ENCODE assay signal across 9 mouse cellular contexts in the genomic region with DNA sequence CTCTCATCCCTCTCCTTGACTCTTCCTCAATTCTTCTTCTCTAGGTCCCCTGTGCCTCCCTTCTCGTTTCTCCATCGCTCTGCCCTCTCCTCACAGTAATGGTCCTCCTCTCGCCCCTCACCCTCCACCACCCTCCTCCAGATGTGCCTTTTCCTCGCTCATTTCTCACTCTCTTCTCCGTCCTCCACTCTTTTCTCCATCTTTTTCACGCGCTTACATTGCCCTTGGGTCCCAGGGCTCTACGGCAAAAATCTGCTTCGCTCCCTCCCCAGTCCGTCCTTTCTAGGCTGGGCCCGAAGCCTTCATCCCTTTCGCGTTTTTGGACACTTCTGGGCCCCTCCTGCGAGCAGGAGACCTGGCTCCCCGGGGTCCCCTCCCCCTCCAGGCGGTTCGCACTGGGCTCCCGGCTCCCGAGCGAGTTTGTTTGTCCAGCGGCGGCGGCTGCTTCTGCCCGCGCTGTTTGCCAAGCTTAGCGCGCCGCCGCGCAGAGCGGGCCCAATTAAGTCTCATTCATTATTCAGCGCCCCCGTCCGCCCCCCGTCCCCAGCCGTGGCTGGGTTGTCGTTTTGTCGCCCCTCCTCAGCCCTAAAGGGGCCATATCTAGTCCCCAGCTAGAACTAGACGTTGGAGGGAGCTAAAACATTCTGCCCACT. TPM values are rescaled to one million over a fixed set of nuclear protein-coding genes. Genes with fewer than 3 reads are reported as not detected.
A peak's percentile ranks its signal among the peaks of the same experiment; 100 is the strongest.
DNase-seq lines count a peak whose midpoint lies in the region; ATAC-seq lines count a peak whose summit lies in the region.
"Had no signal": no experiment of that assay in that cellular context is flagged by ENCODE, and none has a peak within 500 bp of the region (broad histone marks: within the 10 kb centered on the region; RNA-seq: fewer than 3 reads in every experiment).

No protein-coding gene starts in this region.

- peak overlapping the region; percentile 7; the same call in 1 of the 2 replicates for H3K9ac ChIP-seq in forebrain, embryonic 16.5 days (replicated peaks; ENCODE audit: low read depth, low read length)

- peak overlapping the region; percentile 34 for H3K4me3 ChIP-seq in forebrain, embryonic 16.5 days (replicated peaks; ENCODE audit: low read length)
- H3K4me3 ChIP-seq in midbrain, embryonic 10.5 days, result peak overlapping the region; percentile 55

- intact Hi-C loops in left cerebral cortex, postnatal 4 days (cut with DNase I), result no loop called here

- H3K9me3 ChIP-seq in forebrain, embryonic 16.5 days (ENCODE audit: control insufficient read depth, low read length), result no peaks in the 10 kb centered on the region
- no peaks in the 10 kb centered on the region for H3K9me3 ChIP-seq in midbrain, embryonic 10.5 days (replicated peaks)

- ATAC-seq in forebrain, embryonic 16.5 days, result peak; percentile 38; the same call in 1 of the 2 replicates

- peaks cover 23% of the 10 kb centered on the region for H3K27me3 ChIP-seq in forebrain, embryonic 16.5 days (replicated peaks; ENCODE audit: control insufficient read depth, insufficient read depth, low read length)
- peaks cover 86% of the 10 kb centered on the region for H3K27me3 ChIP-seq in midbrain, embryonic 10.5 days (ENCODE audit: low read depth, poor library complexity, severe bottlenecking)

- WGBS in forebrain, embryonic 16.5 days, result under 1% methylated on average over 39 of the region's 39 CpGs
- WGBS in midbrain, embryonic 10.5 days, result under 1% methylated on average over 39 of the region's 39 CpGs

- peak; percentile 29 to 52 for DNase-seq in layer of hippocampus, postnatal 10 days (ENCODE audit: low spot score in 2 of 2)
- DNase-seq in layer of hippocampus, adult 9-10 months (ENCODE audit: low spot score), result no peak
- DNase-seq in kidney, postnatal 10 days, result peak; percentile 66
- DNase-seq in midbrain, embryonic 10.5 days (ENCODE audit: low spot score), result peak; percentile 70
- DNase-seq in left cerebral cortex, adult 8-10 months (ENCODE audit: low spot score in 2 of 2), result no peak
- DNase-seq in left cerebral cortex, postnatal 4 days, result no peak
- DNase-seq in cerebellum, adult 11 months, result no peak

- H3K4me1 ChIP-seq in forebrain, embryonic 16.5 days (replicated peaks; ENCODE audit: control insufficient read depth, insufficient read depth, low read length), result peaks cover 49% of the 10 kb centered on the region
- H3K4me1 ChIP-seq in midbrain, embryonic 10.5 days, result peaks cover 62% of the 10 kb centered on the region

- H3K4me2 ChIP-seq in forebrain, embryonic 16.5 days (ENCODE audit: low read length), result peak overlapping the region; percentile 56

- no peaks in the 10 kb centered on the region for H3K36me3 ChIP-seq in forebrain, embryonic 16.5 days (ENCODE audit: control insufficient read depth, insufficient read depth)
- H3K36me3 ChIP-seq in midbrain, embryonic 10.5 days, result no peaks in the 10 kb centered on the region

- H3K27ac ChIP-seq in forebrain, embryonic 16.5 days (ENCODE audit: low read length), result no peak overlapping the region
- H3K27ac ChIP-seq in midbrain, embryonic 10.5 days (replicated peaks), result peak overlapping the region; percentile 76
- H3K27ac ChIP-seq: macrophage had no signal

RNA-seq across cellular contexts. Expression of a gene that starts 5.0 kb away (rescaled TPM):
- 1 to 10 TPM in 1 of 2 experiments, under 1 TPM in 1; 0.39 to 1.1 TPM for total RNA-seq in layer of hippocampus, postnatal 10 days (2021)
- polyA plus RNA-seq in forebrain, embryonic 16.5 days (2015; fragmentation: Nextera tagmentation; extraction: Ambion mirVana), result 0.27 and 0.51 TPM in 2 replicates
- 0.99 and 1.3 TPM in 2 replicates for polyA plus RNA-seq in midbrain, embryonic 10.5 days (2016; fragmentation: Nextera tagmentation; extraction: Ambion mirVana)
- total RNA-seq in left cerebral cortex, adult 8-10 months (2022), result under 1 TPM in 3 of 4 experiments, not detected in 1; 0.30 to 0.56 (median 0.34) TPM
- total RNA-seq in left cerebral cortex, postnatal 4 days (2021), result under 1 TPM in 1 of 2 experiments, not detected in 1; 0.30 TPM
- polyA plus RNA-seq: macrophage had no signal

RNA-seq across cellular contexts. Expression of a gene that starts 10.3 kb away (rescaled TPM):
- under 1 TPM in 1 of 2 experiments, not detected in 1; 0.25 TPM for total RNA-seq in layer of hippocampus, postnatal 10 days (2021)
- 0.71 TPM in 1 of 2 replicates, not detected in the other for polyA plus RNA-seq in forebrain, embryonic 16.5 days (2015; fragmentation: Nextera tagmentation; extraction: Ambion mirVana)
- 0.21 and 2.3 TPM in 2 replicates for polyA plus RNA-seq in midbrain, embryonic 10.5 days (2016; fragmentation: Nextera tagmentation; extraction: Ambion mirVana)
- not detected for total RNA-seq in left cerebral cortex, adult 8-10 months (2022)
- total RNA-seq in left cerebral cortex, postnatal 4 days (2021), result not detected
- polyA plus RNA-seq: macrophage had no signal

RNA-seq across cellular contexts. Expression of a gene that starts 23.6 kb away (rescaled TPM):
- total RNA-seq in layer of hippocampus, postnatal 10 days (2021), result 1 to 10 TPM; 1.4 to 1.7 TPM
- polyA plus RNA-seq in forebrain, embryonic 16.5 days (2015; fragmentation: Nextera tagmentation; extraction: Ambion mirVana), result 15.9 and 17.3 TPM in 2 replicates
- 47.5 and 50.2 TPM in 2 replicates for polyA plus RNA-seq in midbrain, embryonic 10.5 days (2016; fragmentation: Nextera tagmentation; extraction: Ambion mirVana)
- under 1 TPM in 2 of 4 experiments, not detected in 2; 0.74 to 0.95 TPM for total RNA-seq in left cerebral cortex, adult 8-10 months (2022)
- 1 to 10 TPM; 4.7 to 5.8 TPM for total RNA-seq in left cerebral cortex, postnatal 4 days (2021)

RNA-seq across cellular contexts. Expression of a gene that starts 27.8 kb away (rescaled TPM):
- 10 to 100 TPM; 32.3 to 35.1 TPM for total RNA-seq in layer of hippocampus, postnatal 10 days (2021)
- 39.5 and 44.6 TPM in 2 replicates for polyA plus RNA-seq in forebrain, embryonic 16.5 days (2015; fragmentation: Nextera tagmentation; extraction: Ambion mirVana)
- 55.3 and 57.1 TPM in 2 replicates for polyA plus RNA-seq in midbrain, embryonic 10.5 days (2016; fragmentation: Nextera tagmentation; extraction: Ambion mirVana)
- total RNA-seq in left cerebral cortex, adult 8-10 months (2022), result 10 to 100 TPM; 29.7 to 34.1 (median 33.2) TPM
- total RNA-seq in left cerebral cortex, postnatal 4 days (2021), result 10 to 100 TPM; 39.7 to 46.0 TPM

RNA-seq across cellular contexts. Expression of a gene that starts 43.0 kb away (rescaled TPM):
- 10 to 100 TPM in 1 of 2 experiments, 1 to 10 TPM in 1; 9.1 to 13.2 TPM for total RNA-seq in layer of hippocampus, postnatal 10 days (2021)
- polyA plus RNA-seq in forebrain, embryonic 16.5 days (2015; fragmentation: Nextera tagmentation; extraction: Ambion mirVana), result 1.3 and 2.2 TPM in 2 replicates
- 3.3 and 4.2 TPM in 2 replicates for polyA plus RNA-seq in midbrain, embryonic 10.5 days (2016; fragmentation: Nextera tagmentation; extraction: Ambion mirVana)
- 1 to 10 TPM in 3 of 4 experiments, under 1 TPM in 1; 0.73 to 1.5 (median 1.2) TPM for total RNA-seq in left cerebral cortex, adult 8-10 months (2022)
- 1 to 10 TPM; 4.0 to 5.2 TPM for total RNA-seq in left cerebral cortex, postnatal 4 days (2021)

Comparison
In these comparisons a context has a peak if more than half of its experiments do, and no peak if none do; other contexts are left out.
1. DNase-seq: peak in layer of hippocampus, postnatal 10 days (2 of 2), kidney, postnatal 10 days (single experiment) and midbrain, embryonic 10.5 days (single experiment); none in layer of hippocampus, adult 9-10 months (single experiment), left cerebral cortex, adult 8-10 months (0 of 2), left cerebral cortex, postnatal 4 days (single experiment) and cerebellum, adult 11 months (single experiment).